Mouse (Mus musculus): Measurements from ENCODE around the gene Rab1b. TPM values are rescaled to one million over a fixed set of nuclear protein-coding genes. Genes with fewer than 3 reads are reported as not detected.

Rab1b gene
- polyA plus RNA-seq, 1 experiment from 2014 or later, result 220 TPM

DNA sequence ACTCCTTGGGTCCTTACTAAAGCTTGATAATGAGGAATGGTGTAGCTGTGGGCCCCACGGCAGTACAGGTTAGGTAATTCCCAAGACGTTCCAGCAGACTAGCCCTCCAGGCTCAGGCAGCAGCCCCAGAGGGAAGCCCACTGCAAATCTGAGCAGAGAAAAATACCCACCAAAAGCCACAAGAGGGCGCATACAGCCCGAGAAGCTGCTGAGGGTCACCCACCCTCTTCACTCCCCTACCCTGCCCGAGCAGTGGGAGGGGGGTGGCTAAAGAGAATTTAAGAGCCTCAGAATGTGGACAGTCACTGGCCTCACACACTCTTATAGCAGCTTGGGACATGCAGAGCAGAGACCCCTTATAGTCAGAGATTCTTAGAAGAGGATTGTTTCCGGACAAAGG lies 50.6 kb downstream of the Rab1b start:
- ATAC-seq (ENCODE audit: extremely low read depth, insufficient number of reproducible peaks, low FRiP score, low TSS enrichment), result no peak
- Histone ChIP-seq H3K36me3 (peaks cover 5% of the 10 kb centered on the region; the same call in 1 of the 2 replicates), H3K27ac (replicated peaks) (no peak overlapping the region), H3K9ac (no peak overlapping the region), H3K4me3 (no peak overlapping the region), H3K4me1 (peaks cover 59% of the 10 kb centered on the region), H3K27me3 (replicated peaks) (peaks cover 39% of the 10 kb centered on the region), H3K4me2 (no peak overlapping the region), H3K9me3 (no peaks in the 10 kb centered on the region)
- 13% methylated on average over 6 of the region's 6 CpGs for WGBS

DNA sequence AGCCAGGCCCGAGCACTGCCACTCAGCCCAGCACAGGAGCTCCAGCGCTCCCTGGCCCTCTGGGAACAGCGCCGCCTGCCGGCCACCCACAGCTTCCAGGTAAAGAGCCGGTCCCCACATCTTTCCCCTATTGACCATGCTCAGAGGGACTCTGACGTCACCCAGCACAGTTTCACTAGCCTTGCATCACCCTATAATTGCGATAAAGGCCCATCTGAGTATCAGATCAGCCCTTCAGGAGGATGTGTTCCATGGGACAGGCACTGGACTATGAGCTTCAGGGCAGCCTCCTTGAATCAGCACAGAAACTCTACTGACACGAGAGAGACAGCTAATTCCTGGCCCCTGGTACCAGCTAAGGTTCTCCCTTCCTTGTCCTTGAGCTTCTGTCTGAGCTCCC lies 53.0 kb downstream of the Rab1b start:
- WGBS, result 29% methylated on average over 9 of the region's 9 CpGs
- ATAC-seq (ENCODE audit: extremely low read depth, insufficient number of reproducible peaks, low FRiP score, low TSS enrichment), result no peak
- Histone ChIP-seq H3K9me3 (no peaks in the 10 kb centered on the region), H3K9ac (no peak overlapping the region), H3K27ac (replicated peaks) (no peak overlapping the region), H3K36me3 (peaks cover 11% of the 10 kb centered on the region), H3K27me3 (replicated peaks) (peaks cover 45% of the 10 kb centered on the region), H3K4me1 (peaks cover 52% of the 10 kb centered on the region), H3K4me2 (no peak overlapping the region), H3K4me3 (no peak overlapping the region)

DNA sequence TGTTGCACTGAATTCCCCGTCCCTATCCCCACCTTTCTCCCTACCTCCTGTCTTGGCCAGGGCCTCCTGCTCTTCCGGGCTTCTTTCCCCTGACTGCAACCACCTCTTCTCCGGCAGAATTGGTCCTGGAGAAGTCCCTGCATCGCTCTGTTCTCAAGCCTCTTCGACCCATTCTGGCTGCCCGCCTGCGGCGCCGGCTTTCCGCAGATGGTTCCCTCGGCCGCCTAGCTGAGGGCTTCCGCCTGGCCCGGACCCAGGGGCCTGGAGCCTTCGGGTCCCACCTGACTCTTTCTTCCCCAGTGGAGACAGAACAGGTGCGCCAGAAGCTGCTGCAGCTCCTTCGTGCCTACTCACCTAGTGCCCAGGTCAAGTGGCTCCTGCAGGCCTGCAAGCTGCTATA lies 54.0 kb downstream of the Rab1b start:
- Histone ChIP-seq H3K9ac (no peak overlapping the region), H3K4me1 (peaks cover 41% of the 10 kb centered on the region), H3K27ac (replicated peaks) (no peak overlapping the region), H3K36me3 (peaks cover 21% of the 10 kb centered on the region), H3K27me3 (replicated peaks) (peaks cover 45% of the 10 kb centered on the region), H3K4me2 (peak overlapping the region; percentile 71), H3K9me3 (no peaks in the 10 kb centered on the region), H3K4me3 (no peak overlapping the region)
- 56% methylated on average over 17 of the region's 17 CpGs for WGBS
- no peak for ATAC-seq (ENCODE audit: extremely low read depth, insufficient number of reproducible peaks, low FRiP score, low TSS enrichment)

DNA sequence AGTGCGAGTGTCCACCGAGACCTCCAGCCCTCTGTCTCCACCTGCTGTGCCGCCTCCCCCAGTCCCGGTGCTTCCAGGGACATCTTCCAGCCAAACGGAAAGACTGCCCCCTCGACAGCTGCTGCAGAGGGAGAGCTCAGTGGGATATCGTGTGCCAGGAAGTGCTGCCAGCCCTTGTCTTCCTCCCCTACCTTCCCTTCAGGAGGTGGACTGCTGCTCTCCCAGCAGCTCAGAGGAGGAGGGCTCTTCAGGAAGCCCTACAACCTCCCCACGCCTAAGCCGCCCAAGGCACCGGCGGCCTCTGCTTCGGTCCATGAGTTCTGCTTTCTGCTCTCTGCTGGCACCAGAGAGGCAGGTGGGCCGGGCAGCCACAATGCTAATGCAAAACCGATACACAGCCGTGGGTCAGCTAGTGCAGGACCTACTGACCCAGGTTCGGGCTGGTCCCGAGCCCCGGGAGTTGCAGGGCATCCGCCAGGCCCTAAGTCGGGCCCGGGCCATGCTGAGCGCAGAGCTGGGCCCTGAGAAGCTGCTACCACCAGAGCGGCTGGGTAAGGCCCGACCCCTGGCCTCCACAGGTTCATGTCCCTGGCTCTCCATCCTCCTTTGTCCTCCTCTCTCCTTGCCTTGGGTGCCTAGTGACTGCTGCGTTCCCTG lies 54.6 kb downstream of the Rab1b start:
- peaks cover 45% of the 10 kb centered on the region for H3K27me3 ChIP-seq (replicated peaks)
- H3K4me1 ChIP-seq, result peaks cover 39% of the 10 kb centered on the region
- ATAC-seq (ENCODE audit: extremely low read depth, insufficient number of reproducible peaks, low FRiP score, low TSS enrichment), result no peak
- H3K4me3 ChIP-seq, result peak overlapping the region; percentile 48
- WGBS, result 24% methylated on average over 25 of the region's 25 CpGs
- no peaks in the 10 kb centered on the region for H3K9me3 ChIP-seq
- H3K4me2 ChIP-seq, result peak overlapping the region; percentile 71
- peaks cover 27% of the 10 kb centered on the region for H3K36me3 ChIP-seq
- H3K9ac ChIP-seq, result peak overlapping the region; percentile 72
- H3K27ac ChIP-seq (replicated peaks), result no peak overlapping the region; the same call in 1 of the 2 replicates

DNA sequence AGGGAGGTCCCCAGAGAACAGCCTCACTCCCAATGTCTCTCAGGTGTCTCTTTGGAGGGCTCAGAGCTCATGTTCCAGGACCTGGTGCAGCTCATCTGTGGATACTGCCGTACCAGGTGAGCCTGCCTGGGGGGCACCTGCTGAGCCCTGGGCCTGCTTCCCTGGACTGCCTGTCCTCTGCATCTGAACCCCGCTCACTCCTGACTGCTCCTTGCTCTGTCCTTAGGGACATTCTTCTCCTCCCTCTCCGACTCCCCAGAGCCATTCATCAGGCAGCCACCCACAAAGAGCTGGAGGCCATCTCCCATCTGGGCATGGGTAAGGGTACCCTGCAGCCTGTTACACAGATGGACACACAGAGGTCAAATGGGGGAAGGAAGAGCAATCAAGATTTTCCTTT lies 55.4 kb downstream of the Rab1b start:
- peak overlapping the region; percentile 72 for H3K9ac ChIP-seq
- peak overlapping the region; percentile 48 for H3K4me3 ChIP-seq
- H3K27me3 ChIP-seq (replicated peaks), result peaks cover 45% of the 10 kb centered on the region
- no peak for ATAC-seq (ENCODE audit: extremely low read depth, insufficient number of reproducible peaks, low FRiP score, low TSS enrichment)
- peak overlapping the region; percentile 70; the same call in 1 of the 2 replicates for H3K27ac ChIP-seq (replicated peaks)
- no peaks in the 10 kb centered on the region for H3K9me3 ChIP-seq
- peaks cover 37% of the 10 kb centered on the region for H3K4me1 ChIP-seq
- peaks cover 35% of the 10 kb centered on the region for H3K36me3 ChIP-seq
- 58% methylated on average over 3 of the region's 3 CpGs for WGBS
- peak overlapping the region; percentile 71 for H3K4me2 ChIP-seq

DNA sequence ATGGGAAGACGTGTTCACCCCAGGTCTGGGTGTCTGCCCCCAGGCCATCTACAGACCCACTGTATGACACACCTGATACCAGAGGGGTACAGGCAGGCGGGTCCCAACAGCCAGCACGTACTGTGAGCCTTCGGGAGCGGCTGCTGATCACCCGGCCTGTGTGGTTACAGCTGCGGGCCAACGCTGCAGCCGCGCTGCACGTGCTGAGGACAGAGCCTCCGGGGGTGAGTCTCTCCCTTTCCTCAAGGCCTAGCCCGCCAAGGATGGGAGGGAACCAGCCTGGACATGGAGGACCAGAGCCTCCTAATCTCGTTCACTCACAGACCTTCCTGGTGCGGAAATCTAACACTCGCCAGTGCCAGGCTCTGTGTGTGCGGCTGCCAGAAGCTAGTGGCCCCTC lies 55.8 kb downstream of the Rab1b start:
- peak overlapping the region; percentile 71 for H3K4me2 ChIP-seq
- H3K9me3 ChIP-seq, result no peaks in the 10 kb centered on the region
- peaks cover 45% of the 10 kb centered on the region for H3K27me3 ChIP-seq (replicated peaks)
- ATAC-seq (ENCODE audit: extremely low read depth, insufficient number of reproducible peaks, low FRiP score, low TSS enrichment), result no peak; the same call in 1 of the 2 replicates
- H3K9ac ChIP-seq, result peak overlapping the region; percentile 72
- H3K36me3 ChIP-seq, result peaks cover 40% of the 10 kb centered on the region
- 7% methylated on average over 17 of the region's 17 CpGs for WGBS
- peak overlapping the region; percentile 48 for H3K4me3 ChIP-seq
- H3K27ac ChIP-seq (replicated peaks), result peak overlapping the region; percentile 70
- peaks cover 34% of the 10 kb centered on the region for H3K4me1 ChIP-seq

DNA sequence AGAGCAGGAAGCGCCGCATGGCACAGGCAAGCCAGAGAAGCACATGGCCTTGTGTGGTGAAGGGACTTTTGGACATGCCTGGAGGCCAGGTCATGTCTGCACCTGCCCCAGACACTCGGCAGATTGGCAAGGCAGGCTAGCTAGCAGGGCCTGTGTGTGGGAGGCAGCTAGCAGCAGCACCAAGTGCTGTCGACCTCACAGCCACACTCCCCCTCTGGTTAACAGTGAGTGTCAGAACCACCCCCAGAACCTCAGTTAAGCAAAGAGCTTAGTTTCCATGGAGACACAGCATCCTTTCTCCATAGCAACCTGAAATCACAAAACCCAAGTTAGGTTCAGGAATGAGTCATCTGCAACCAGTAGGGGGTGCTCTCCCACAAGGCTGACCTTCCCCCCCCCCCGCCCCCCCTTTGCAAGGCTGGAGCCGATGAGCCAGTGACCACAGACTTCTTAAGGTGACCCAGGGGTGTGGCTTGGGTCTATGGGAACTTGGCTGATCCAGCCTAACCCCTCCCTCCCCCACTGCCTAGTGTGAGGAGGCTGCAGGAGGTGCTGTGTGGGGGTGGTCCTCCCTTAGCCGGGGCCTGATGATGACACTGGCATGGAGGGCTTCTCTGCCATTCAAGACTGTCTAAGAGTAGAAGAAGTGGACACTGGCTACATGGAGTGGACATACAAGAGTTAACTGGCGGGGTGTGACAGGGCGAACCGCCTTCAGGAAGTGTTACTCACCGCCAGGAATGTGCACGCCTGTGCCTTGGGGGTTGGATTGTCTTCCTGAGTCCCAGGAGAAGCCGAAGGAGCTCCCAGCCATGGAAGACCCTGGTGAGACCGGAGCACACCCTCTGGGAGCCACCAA lies 56.6 kb downstream of the Rab1b start, which contains the start of gene Rin1:
Rin1 (plus strand) TSS at position 435 of the 859 bp plus-strand sequence.
- H3K27ac ChIP-seq (replicated peaks), result peak within 1 kb of the TSS; percentile 70
- H3K4me2 ChIP-seq, result peak within 1 kb of the TSS; percentile 71
- peaks cover 34% of the 10 kb centered on the region for H3K4me1 ChIP-seq
- H3K36me3 ChIP-seq, result peaks cover 42% of the 10 kb centered on the region
- H3K4me3 ChIP-seq, result peak within 1 kb of the TSS; percentile 48
- ATAC-seq (ENCODE audit: extremely low read depth, insufficient number of reproducible peaks, low FRiP score, low TSS enrichment), result no peak
- no peaks in the 10 kb centered on the region for H3K9me3 ChIP-seq
- 12% methylated on average over 14 of the region's 14 CpGs for WGBS
- peaks cover 41% of the 10 kb centered on the region for H3K27me3 ChIP-seq (replicated peaks)
- peak within 1 kb of the TSS; percentile 72 for H3K9ac ChIP-seq

DNA sequence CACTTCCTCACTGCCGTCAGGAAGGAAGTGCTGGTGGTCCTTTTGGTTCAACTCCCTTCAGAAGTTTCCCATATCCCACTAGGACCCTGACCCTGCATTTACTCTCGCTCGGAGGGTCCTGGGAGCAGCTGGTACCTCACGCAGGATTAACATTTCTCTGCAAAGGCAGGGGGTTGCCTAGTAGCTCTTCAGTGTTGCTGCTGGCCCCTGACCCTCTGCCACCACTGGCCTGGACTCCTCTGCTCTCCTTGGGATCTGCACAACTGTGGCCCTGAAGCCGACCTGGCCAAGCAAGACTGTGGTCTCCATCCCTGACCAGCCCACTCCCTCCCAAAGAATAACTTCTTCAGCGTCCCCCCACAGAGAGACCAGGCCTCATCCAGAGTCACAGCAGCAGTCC lies 57.5 kb downstream of the Rab1b start:
- WGBS, result 82% methylated on average over 6 of the region's 6 CpGs
- H3K36me3 ChIP-seq, result peaks cover 42% of the 10 kb centered on the region
- no peak overlapping the region for H3K9ac ChIP-seq
- peaks cover 34% of the 10 kb centered on the region for H3K4me1 ChIP-seq
- peaks cover 33% of the 10 kb centered on the region for H3K27me3 ChIP-seq (replicated peaks)
- H3K4me2 ChIP-seq, result no peak overlapping the region
- no peaks in the 10 kb centered on the region for H3K9me3 ChIP-seq
- no peak overlapping the region for H3K27ac ChIP-seq (replicated peaks)
- ATAC-seq (ENCODE audit: extremely low read depth, insufficient number of reproducible peaks, low FRiP score, low TSS enrichment), result no peak
- no peak overlapping the region for H3K4me3 ChIP-seq

Other genes starting within 250 kb of the Rab1b start
- gene Actn3, start 229.2 kb downstream of the Rab1b start, polyA plus RNA-seq (2015; fragmentation: Nextera tagmentation; extraction: Ambion mirVana), result 2.8 and 3.9 TPM in 2 replicates
- 8.4 and 8.6 TPM in 2 replicates for gene Zdhhc24, start 228.4 kb downstream of the Rab1b start, polyA plus RNA-seq (2015; fragmentation: Nextera tagmentation; extraction: Ambion mirVana)
- gene Bbs1, start 200.4 kb downstream of the Rab1b start, polyA plus RNA-seq (2015; fragmentation: Nextera tagmentation; extraction: Ambion mirVana), result 2.2 and 2.5 TPM in 2 replicates
- 84.6 and 84.7 TPM in 2 replicates for gene Dpp3, start 178.8 kb downstream of the Rab1b start, polyA plus RNA-seq (2015; fragmentation: Nextera tagmentation; extraction: Ambion mirVana)
- gene Peli3, start 163.9 kb downstream of the Rab1b start, polyA plus RNA-seq (2015; fragmentation: Nextera tagmentation; extraction: Ambion mirVana), result 0.99 and 1.0 TPM in 2 replicates
- gene Mrpl11, start 144.9 kb downstream of the Rab1b start, polyA plus RNA-seq (2015; fragmentation: Nextera tagmentation; extraction: Ambion mirVana), result 85.2 and 101 TPM in 2 replicates
- gene Npas4, start 116.8 kb downstream of the Rab1b start, polyA plus RNA-seq (2015; fragmentation: Nextera tagmentation; extraction: Ambion mirVana), result 0.09 TPM in 2 replicates
- 8.5 and 9.4 TPM in 2 replicates for gene Slc29a2, start 83.2 kb downstream of the Rab1b start, polyA plus RNA-seq (2015; fragmentation: Nextera tagmentation; extraction: Ambion mirVana)
- gene B4gat1, start 68.2 kb downstream of the Rab1b start, polyA plus RNA-seq (2015; fragmentation: Nextera tagmentation; extraction: Ambion mirVana), result 41.4 and 49.5 TPM in 2 replicates
- gene AC124502.3, start 68.2 kb downstream of the Rab1b start, polyA plus RNA-seq (2015; fragmentation: Nextera tagmentation; extraction: Ambion mirVana), result 1.4 and 1.7 TPM in 2 replicates
- gene Brms1, start 65.7 kb downstream of the Rab1b start, polyA plus RNA-seq (2015; fragmentation: Nextera tagmentation; extraction: Ambion mirVana), result 29.5 and 33.5 TPM in 2 replicates
- 2.4 and 3.5 TPM in 2 replicates for gene Rin1, start 56.6 kb downstream of the Rab1b start, polyA plus RNA-seq (2015; fragmentation: Nextera tagmentation; extraction: Ambion mirVana)
- 17.7 and 23.6 TPM in 2 replicates for gene Cd248, start 39.0 kb downstream of the Rab1b start, polyA plus RNA-seq (2015; fragmentation: Nextera tagmentation; extraction: Ambion mirVana)
- gene Tmem151a, start 21.5 kb downstream of the Rab1b start, polyA plus RNA-seq (2015; fragmentation: Nextera tagmentation; extraction: Ambion mirVana), result 3.5 and 4.8 TPM in 2 replicates
- 84.3 and 94.6 TPM in 2 replicates for gene Yif1a, start 18.5 kb downstream of the Rab1b start, polyA plus RNA-seq (2015; fragmentation: Nextera tagmentation; extraction: Ambion mirVana)
- gene Cnih2, start 8.6 kb downstream of the Rab1b start, polyA plus RNA-seq (2015; fragmentation: Nextera tagmentation; extraction: Ambion mirVana), result 4.6 and 5.8 TPM in 2 replicates
- 18.4 and 22.3 TPM in 2 replicates for gene Klc2, start 11.5 kb upstream of the Rab1b start, polyA plus RNA-seq (2015; fragmentation: Nextera tagmentation; extraction: Ambion mirVana)
- 17.7 and 18.6 TPM in 2 replicates for gene Pacs1, start 166.0 kb upstream of the Rab1b start, polyA plus RNA-seq (2015; fragmentation: Nextera tagmentation; extraction: Ambion mirVana)
- 210 and 227 TPM in 2 replicates for gene Sf3b2, start 188.4 kb upstream of the Rab1b start, polyA plus RNA-seq (2015; fragmentation: Nextera tagmentation; extraction: Ambion mirVana)
- 4.5 and 5.9 TPM in 2 replicates for gene Gal3st3, start 191.3 kb upstream of the Rab1b start, polyA plus RNA-seq (2015; fragmentation: Nextera tagmentation; extraction: Ambion mirVana)
- not detected in 2 replicates for gene Catsper1, start 228.7 kb upstream of the Rab1b start, polyA plus RNA-seq (2015; fragmentation: Nextera tagmentation; extraction: Ambion mirVana)
- gene Cst6, start 242.5 kb upstream of the Rab1b start, polyA plus RNA-seq (2015; fragmentation: Nextera tagmentation; extraction: Ambion mirVana), result 0.28 and 0.73 TPM in 2 replicates